Mouse (Mus musculus) gastrocnemius, postnatal 25 days (tissue): Measurements from ENCODE around the gene Mapk11. TPM values are rescaled to one million over a fixed set of nuclear protein-coding genes. Genes with fewer than 3 reads are reported as not detected.
A peak's percentile ranks its signal among the peaks of the same experiment; 100 is the strongest.

Source experiments
- DNase-seq: peaks from one replicate; pipeline ENCODE4 v3.0.0; 2022
- total RNA-seq, 2 experiments: library from RNA; stranded (reverse); gene quantifications; 1 replicate in 1 of 2; 2 replicates in 1 of 2; pipeline ENCODE4 v1.2.3; 2021

The Mapk11 gene
- total RNA-seq, 2 experiments from 2014 or later, result 0.67 to 2.1 TPM

DNA sequence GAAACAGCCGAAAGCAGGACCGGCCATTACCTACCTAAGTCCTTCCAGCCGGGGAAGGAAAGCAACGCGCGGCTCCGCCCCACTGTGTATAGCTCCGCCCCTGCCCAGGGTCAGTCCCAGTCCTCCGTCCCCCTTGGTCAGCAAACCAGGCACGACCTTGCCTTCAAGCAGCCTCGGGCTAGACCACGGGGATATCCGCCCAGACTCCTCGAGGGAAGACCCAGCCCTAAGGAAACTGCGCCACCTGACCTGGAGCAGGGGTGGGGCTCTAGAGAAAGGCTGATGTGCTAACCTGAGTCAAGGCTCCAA lies 24.4 kb upstream of the Mapk11 start:
- peak; percentile 60 for DNase-seq

DNA sequence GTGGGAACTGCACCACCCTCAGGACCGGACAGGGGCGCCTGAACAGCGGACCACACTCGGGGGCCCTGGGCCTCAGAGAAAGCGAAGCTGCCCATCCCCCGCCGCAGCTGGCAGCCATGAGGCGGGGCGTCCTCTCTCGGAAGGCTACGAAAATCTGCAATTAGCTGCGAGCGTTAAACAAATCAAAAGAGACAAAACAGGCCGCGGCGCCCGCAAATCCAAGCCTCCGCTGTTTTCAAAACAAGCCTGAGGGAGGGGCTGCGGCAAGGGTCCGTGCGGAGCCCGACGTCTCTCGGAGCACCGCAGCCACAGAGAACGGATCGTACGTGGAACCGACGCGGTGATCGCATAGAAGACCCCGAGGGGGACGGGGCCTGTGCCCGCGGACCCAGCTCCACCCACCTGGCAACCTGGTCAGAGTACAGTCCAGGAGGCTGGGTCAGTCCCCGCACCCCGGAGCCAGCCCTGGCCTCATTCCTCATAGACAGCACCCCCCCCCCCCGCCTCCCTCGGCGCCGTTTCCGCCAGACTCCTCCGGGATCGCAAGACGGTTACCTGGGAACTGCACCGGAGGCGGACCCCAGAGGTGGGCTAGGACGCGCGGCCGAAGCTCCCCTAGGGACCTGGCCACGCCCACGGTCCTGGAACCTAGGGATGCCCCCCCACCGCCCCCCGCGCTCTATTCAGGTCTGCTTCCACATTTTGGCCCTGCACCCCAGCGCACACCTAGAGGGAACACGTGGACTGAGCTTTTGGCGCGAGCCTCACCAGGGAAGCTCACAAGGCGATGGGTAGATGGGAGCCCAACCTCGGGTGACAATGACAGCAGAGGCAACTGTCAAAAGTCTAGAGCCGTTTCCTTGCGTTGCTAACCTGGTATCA lies 23.8 kb upstream of the Mapk11 start:
- DNase-seq, result no peak

DNA sequence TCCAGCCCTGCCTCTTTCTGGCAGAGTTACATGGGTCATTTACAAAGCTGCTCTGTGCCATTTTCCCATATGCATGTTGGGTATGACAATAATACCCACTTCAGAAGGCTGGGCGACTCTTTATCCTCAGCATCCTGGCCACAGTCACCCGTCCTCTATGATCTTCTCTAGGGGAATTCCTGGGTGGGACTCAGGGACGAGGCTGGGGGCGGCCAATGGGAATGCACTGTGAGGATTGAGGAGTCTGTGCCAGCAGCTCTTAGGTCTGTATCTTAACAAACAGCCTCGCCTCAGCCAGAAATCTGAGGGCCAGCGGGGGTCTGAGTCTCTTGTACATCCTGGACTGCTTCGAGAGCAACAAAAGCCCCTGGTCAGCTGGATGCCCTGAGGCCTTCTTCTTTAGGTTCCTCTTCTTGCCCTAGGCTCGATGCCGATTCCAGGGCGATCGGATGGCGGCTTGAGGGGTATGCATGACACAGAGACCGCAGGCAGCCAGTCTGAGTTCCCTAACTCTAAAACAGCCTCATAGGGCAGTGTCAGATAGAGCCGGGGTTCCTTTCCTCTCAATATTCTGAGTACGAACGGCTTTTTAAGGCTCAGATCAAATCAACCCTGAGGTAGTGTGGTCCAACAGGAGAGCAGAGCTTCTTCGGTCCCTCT lies 23.0 kb upstream of the Mapk11 start:
- DNase-seq, result no peak

DNA sequence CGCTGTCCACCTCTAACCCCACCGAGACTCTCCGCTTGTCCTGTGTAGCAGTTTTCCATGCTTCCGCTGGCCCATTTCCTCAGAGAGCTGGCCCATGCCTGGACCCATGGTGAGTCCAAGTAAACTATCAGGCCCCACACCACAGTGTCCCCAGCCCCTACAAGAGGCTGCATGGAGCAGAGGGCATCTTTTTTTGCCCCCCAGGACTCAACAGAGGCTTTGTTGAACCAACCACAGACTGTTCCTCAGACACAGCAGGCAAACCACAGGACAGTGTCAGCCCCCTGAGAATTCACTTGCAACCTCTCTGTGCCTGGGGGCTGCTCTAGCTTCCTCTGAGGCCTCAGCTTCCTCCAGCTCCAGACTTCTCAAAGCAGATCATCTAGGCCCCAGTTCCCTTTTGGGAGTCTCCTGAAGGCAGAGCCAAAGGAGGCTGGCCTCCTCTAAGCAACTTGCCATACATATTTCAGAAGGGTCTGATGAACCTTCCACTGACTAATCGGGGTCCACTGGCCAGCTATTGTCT lies 22.2 kb upstream of the Mapk11 start:
- no peak for DNase-seq

DNA sequence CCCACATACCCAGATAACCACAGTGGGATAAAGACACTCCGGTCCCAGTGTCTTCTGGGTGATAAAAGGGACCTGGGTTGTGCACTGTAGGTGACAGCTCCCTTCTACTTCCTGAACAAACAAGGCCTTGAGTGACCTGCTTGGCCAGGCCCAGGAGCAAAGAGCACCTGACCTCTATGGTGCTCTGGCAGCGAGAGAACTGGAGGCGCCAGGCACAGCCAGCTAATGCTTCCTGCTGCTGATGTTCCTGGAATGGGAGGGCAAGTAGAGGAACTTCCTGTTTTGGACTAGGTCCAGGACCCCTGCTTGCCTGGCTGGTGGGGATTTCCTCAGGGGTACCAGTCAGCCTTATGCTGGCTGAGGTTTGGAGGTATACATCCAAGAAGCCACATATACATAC lies 20.7 kb upstream of the Mapk11 start:
- no peak for DNase-seq

- peak; percentile 82 for DNase-seq
Measured at GRCm38 (mm10) chr15:89169431-89169830, 20.0 kb upstream of the Mapk11 start.

DNA sequence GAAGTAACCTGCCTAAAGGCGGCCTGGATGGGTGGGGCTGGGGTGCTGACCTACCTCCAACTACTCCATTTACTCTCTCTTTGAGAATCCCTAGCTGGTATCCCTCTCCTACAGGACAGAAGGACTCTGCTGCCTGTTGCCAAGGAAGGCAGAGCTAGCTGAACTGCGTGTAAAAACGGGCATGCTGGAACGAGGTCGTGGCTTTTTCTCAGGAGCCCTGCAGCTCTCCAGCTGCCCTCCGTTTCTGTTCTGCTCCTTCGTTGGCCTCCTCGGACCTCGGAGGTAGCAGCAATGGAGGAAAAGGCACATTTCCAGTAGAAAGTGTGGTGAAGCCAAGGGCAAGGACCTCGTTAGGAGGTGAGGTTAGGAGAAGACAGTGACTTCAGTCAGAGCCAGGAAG lies 19.5 kb upstream of the Mapk11 start:
- no peak for DNase-seq

DNA sequence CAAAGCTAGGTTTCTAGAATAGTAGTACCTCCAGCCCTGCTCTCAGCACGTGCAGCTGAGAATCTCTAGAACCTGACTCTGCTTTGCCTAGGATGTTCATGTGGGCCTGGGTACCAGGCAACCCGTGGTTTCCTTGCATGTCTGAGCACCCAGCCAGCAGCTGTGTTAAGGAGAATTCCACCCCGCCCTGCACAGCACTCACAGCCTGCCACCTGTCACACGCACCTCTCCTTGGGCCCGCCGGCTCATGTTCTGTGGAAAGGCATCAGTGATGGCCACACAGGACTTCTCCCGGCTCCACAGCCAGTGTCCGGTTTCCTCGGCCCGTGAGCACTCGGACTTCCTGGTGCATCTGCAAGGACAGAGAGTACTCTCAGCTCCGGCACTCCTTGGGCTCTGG lies 16.1 kb upstream of the Mapk11 start:
- no peak for DNase-seq

DNA sequence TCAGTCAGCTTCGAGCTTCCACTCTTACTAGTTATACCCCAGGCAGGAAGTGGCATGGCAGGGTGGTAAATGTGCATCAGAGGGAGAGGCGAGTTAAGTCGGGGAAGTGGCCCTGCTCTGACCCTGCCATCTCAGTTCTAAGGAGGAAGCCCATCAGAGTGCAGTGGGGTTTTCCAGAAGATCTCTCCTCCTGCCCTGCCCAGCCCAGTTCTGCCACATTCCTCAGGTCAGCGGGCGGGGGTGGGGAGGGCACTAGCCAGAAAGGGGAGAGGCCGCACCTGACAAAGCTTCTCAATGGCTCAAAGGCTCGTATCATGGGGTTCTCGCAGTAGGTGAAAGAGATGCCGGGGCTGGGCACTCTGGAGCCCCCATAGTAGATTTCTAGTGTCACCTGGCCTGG lies 12.0 kb upstream of the Mapk11 start:
- DNase-seq, result no peak

DNA sequence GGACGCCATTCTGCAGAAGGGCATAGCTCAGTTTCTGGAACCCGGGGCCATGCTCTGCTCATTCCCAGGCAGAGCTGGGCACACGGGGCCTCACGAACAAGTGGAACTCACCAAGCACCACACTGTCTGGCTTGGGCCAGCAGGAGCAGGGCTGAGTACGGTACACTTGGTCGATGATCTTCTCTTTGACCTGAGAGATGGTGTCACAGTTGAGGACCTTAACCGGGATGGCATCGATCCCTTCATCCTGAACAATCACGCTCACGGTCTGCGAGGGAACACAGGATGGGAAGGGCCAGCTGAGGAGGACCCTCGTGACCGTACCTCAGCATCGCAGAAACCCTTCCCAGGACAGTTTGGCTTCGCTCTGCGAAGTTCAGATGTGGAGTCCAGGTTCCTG lies 9.1 kb upstream of the Mapk11 start:
- DNase-seq, result no peak

DNA sequence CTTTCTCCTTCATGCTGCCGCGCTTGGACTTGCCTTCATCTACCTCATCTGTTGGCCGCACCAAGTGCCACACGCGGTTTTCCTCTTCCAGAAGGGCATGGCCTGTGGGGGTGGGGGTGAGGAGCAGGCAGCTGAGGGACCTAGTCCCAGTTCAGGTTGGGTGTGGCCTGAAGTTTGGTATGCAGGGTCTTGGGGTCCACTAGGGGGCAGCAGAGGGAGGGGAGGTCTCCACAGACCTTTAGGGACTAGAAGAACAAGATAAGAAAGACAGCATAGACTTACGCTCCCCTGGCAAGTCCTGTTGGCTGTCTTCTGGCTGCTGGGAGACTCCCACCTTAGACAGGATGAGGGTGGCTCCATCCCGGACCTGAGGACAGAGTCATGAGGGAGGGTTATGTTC lies 8.5 kb upstream of the Mapk11 start:
- peak; percentile 54 for DNase-seq

DNA sequence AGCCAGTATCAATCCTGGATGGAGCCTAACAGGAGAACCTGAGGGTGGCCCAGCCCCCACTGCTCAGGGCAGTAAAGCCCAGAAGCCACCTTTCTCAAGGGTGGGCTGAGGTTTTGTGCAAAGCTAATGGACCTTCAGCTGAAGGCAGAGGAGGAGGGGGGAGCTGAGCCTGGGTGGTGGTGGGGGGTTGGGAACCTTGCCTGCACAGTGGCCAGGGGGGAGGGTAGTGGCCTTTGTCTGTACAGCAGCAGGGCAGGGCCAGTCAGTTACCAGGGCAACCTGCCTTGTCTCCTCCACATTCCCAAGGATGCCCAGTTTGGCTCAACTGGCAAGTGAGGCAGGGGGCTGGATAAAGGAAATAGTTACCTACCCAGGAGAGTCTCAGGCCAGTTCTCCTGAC lies 2.9 kb upstream of the Mapk11 start:
- DNase-seq, result no peak

GRCm38 (mm10) chr15:89150041-89150390 lies 588 bp upstream of the Mapk11 start:
- no peak for DNase-seq

DNA sequence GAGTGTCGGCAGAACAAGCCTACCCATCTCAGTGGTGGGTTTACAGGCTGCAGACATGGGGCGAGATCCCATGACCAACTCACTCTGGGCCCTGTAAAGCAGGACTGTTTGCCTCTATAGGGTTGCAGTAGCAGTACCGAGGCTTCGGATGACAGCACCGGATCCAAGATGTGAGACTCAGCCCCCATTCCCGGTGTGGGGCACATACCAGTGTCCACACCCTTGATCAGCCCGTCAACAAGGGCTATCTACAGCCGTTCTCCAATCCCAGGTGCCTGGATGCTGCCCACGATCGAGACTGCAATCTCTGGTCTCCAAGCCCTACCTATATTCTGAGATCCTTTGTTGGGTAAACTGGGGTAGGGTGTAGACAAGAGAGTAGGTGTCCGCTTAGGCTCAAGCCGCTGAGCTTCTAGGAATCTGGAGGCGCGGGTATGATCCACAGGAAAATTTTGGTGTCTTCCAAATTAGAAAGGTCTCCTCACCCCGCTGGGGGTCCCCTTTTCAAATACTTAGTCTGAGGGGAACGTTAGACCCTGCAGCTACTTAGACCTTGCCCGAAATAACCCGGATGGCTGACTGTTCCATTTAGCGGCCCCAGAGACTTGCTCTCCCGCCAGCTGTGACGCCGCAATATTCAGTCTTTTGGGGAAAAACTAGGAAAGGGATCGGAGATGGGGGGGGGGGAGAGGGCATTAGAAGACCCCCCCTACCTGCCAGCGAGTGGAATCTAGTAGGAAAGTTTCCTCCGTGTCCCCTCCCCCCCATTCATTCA lies 745 bp downstream of the Mapk11 start:
- DNase-seq, result no peak

DNA sequence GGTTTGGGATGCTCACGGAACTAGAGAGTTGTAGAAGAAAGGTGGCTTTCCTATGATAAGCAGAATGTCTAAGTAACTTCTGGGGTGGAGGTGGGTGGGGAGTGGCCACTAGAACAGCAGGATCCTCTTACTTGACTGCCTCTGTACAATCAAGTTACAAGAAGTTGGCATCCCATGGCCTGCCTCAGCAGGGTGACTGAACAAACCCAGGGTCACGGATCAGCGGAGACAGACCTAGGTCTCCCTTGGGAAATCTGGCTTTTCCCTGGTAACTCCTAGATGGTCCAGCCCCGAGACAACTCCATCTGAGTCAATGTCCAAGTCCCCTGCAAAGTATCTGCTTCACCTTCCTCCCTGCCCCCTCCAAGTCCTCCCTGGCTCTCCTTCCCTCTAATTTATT lies 1.5 kb downstream of the Mapk11 start:
- DNase-seq, result no peak

- DNase-seq, result no peak
Measured at GRCm38 (mm10) chr15:89147456-89147855, 2.0 kb downstream of the Mapk11 start.

DNA sequence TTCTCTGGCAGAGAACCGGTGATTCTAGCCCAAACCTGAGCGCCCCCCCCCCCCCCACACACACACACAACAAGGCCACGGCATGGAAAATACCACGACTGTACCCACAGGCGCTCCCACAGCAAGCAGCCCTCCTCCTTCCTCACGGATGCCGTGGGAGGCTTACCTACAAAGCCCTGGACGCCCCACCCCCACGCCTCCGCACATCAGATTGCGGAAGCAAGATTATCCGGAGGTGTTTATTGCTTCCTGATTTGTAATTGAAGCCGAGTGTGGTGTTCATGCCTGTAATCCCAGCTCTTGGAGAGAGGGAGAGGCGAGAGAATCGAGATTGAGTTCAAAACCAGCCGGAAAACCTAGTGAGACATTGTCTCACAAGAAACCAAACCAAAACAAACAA lies 2.4 kb downstream of the Mapk11 start:
- no peak for DNase-seq

- no peak for DNase-seq
Measured at GRCm38 (mm10) chr15:89146537-89146936, 2.9 kb downstream of the Mapk11 start.

DNA sequence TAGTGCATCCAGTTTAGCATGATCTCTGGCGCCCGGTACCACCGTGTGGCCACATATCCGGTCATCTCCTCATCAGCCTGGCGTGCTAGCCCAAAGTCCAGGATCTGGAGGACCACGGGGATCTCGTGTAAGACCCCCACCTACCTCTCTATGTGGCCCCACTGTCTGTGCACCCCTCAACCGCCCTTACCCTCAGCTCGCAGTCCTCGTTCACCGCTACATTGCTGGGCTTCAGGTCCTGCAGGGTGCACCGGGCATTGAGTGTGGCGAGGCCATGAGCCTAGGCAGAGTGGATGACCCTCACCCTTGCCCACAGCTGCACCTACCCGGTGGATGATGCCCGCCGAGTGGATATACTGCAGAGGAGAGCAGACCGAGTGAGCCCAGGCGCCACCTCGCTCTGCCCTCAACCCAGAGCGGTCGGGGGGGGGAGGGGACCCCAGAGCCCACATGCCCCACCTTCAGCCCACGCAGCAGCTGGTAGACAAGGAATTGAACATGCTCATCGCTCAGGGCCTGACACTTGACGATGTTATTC lies 3.5 kb downstream of the Mapk11 start:
- DNase-seq, result no peak

DNA sequence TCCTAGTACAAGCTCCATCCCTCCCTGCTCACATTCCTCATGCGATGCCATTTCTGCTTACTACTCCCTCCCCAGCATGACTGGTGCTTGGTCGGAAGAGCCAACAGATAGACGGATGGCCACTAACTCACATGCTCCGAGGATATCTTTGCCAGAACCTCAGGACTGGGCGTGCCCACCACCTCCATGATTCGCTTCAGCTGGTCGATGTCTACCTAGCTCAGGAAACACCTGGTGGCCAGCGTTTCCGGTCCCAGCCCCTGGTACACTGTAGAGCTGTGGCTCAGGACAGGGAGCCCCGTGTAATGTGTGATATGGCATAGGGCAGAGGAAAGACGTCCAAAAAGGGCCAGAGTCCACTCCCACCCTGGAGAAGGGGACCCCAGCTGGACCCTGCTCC lies 4.5 kb downstream of the Mapk11 start:
- DNase-seq, result no peak

GRCm38 (mm10) chr15:89143134-89143533 lies 6.3 kb downstream of the Mapk11 start:
- DNase-seq, result no peak

GRCm38 (mm10) chr15:89141905-89142304 lies 7.5 kb downstream of the Mapk11 start:
- DNase-seq, result no peak

DNA sequence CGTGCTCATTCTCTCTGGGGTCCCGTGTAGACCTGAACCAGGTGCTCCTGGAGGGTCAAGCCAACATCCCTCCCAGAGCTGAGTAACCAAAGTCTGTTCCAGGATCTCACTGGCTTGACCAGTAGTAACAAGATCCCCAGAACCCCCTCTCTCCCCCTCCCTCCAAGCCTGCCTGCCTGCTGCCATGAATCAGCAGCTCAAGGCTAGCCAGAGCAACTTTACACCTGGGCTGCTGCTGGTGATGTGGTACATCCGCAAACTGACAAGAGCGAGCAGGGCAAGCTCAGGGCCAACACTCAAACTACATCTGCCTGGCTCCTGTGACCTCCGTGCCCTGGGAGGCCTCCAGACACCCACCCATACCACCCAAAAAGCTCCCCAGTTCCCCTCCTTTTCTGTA lies 8.0 kb downstream of the Mapk11 start:
- peak; percentile 65 for DNase-seq
